Mouse (Mus musculus): Measurements from ENCODE around the gene Srsf2. TPM values are rescaled to one million over a fixed set of nuclear protein-coding genes. Genes with fewer than 3 reads are reported as not detected.

Gene Srsf2
- total and polyA plus RNA-seq, 2 experiments from 2014 or later = 196 to 484 TPM

DNA sequence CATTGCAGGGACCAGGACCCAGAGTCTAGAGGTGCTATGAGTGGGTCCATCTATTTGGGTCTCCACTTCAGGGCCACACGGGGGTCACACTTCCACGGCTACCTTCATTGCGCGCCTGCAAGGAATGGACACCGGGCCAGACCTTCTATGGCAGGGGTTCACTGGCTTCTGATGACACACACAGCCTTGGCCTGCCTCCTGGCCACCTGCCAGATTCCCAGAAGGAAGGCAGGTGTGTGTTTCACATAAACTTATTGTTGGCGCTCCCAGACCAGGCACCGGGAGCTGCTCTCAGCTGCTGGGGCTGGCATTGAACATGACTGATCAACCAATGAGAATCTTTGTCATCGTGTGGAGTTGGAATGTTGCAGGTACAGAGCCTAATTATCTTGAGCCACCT, 25.6 kb upstream of the Srsf2 start:
- Histone ChIP-seq H3K27ac (ENCODE audit: low read depth, low read length) (no peak overlapping the region), H3K4me2 (ENCODE audit: low read depth, low read length, poor library complexity, severe bottlenecking) (no peak overlapping the region), H3K36me3 (ENCODE audit: insufficient read depth, low read length) (peaks cover 15% of the 10 kb centered on the region), H3K9ac (replicated peaks; ENCODE audit: low read length, poor library complexity, severe bottlenecking) (no peak overlapping the region), H3K4me1 (ENCODE audit: insufficient read depth, low read length) (no peaks in the 10 kb centered on the region), H3K9me3 (ENCODE audit: low read length) (no peaks in the 10 kb centered on the region), H3K4me3 (ENCODE audit: low read depth, low read length) (no peak overlapping the region), H3K27me3 (ENCODE audit: insufficient read depth, low read length) (no peaks in the 10 kb centered on the region)
- 89% methylated on average over 8 of the region's 8 CpGs for WGBS
- no peak for TF ChIP-seq CTCF (IDR thresholded peaks at IDR 0.05)
- ATAC-seq (ENCODE audit: low FRiP score) = no peak
- no peak for DNase-seq (ENCODE audit: low spot score)

DNA sequence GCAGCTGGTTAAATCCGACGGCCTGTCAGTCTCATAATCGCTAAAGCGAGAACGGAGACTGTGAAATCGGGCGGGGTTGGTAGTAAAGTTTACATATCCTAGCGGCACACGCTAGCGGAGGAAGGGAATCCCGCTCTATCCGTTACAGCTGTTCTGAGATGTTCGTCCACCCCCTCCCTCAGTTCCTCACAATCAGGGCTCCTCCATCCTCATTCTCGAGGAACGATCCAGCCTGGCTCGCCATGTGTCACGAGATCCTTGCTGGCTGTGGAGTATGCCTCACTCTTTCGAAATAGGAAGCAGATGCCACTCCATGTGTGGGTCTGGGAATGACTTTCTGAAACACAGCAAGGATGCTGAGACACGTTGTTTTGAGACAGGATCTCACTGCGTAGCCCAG, 21.1 kb upstream of the Srsf2 start:
- no peaks in the 10 kb centered on the region for H3K27me3 ChIP-seq (ENCODE audit: insufficient read depth, low read length)
- no peaks in the 10 kb centered on the region for H3K9me3 ChIP-seq (ENCODE audit: low read length)
- WGBS = 93% methylated on average over 20 of the region's 20 CpGs
- no peak overlapping the region for H3K27ac ChIP-seq (ENCODE audit: low read depth, low read length)
- no peak overlapping the region for H3K4me3 ChIP-seq (ENCODE audit: low read depth, low read length)
- H3K36me3 ChIP-seq (ENCODE audit: insufficient read depth, low read length) = peaks cover 33% of the 10 kb centered on the region
- H3K4me1 ChIP-seq (ENCODE audit: insufficient read depth, low read length) = no peaks in the 10 kb centered on the region
- H3K9ac ChIP-seq (replicated peaks; ENCODE audit: low read length, poor library complexity, severe bottlenecking) = no peak overlapping the region
- DNase-seq (ENCODE audit: low spot score) = no peak
- no peak for ATAC-seq (ENCODE audit: low FRiP score)
- no peak overlapping the region for H3K4me2 ChIP-seq (ENCODE audit: low read depth, low read length, poor library complexity, severe bottlenecking)
- TF ChIP-seq CTCF (IDR thresholded peaks at IDR 0.05) = no peak

DNA sequence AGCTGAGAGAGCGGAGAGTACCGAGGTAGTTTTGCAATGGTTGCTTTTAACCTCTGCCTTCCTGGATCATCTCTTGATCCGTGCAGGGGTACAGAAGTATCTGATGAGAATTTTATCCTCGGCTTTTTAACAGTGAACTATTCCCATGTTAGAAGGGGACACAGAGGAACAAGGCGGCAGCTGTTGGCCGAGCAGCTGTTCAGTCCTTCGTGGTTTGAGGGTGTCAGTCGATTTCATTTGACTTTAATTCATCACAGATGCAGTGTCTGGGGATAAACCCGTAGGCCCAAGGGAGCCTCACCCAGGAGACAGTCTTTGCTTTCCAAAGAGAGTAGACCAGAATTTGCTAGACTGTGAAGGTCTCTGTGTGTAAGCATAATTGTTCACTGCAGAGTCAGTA, 18.6 kb upstream of the Srsf2 start:
- H3K36me3 ChIP-seq (ENCODE audit: insufficient read depth, low read length) = peaks cover 43% of the 10 kb centered on the region

DNA sequence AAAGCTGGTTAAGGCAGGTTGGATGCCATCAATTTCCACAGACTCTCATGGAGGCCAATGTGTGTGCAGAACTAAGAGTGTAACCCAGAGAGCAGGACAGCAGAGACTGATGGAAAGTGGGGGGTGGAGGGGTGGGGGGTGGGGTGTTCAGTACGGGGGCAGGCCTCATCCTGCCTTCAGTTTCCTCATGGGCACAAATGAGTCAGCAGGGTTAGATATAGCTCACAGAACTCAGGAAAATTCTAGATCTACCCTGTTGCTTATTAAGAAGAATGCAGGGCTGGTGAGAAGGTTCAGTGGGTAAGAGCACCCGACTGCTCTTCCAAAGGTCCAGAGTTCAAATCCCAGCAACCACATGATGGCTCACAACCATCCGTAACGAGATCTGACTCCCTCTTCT, 16.7 kb upstream of the Srsf2 start:
- WGBS = 92% methylated on average over 4 of the region's 4 CpGs
- no peaks in the 10 kb centered on the region for H3K4me1 ChIP-seq (ENCODE audit: insufficient read depth, low read length)
- H3K4me2 ChIP-seq (ENCODE audit: low read depth, low read length, poor library complexity, severe bottlenecking) = no peak overlapping the region
- ATAC-seq (ENCODE audit: low FRiP score) (no peak), DNase-seq (ENCODE audit: low spot score) (no peak)
- no peaks in the 10 kb centered on the region for H3K9me3 ChIP-seq (ENCODE audit: low read length)
- no peak for TF ChIP-seq CTCF (IDR thresholded peaks at IDR 0.05)
- no peak overlapping the region for H3K27ac ChIP-seq (ENCODE audit: low read depth, low read length)
- H3K36me3 ChIP-seq (ENCODE audit: insufficient read depth, low read length) = peaks cover 59% of the 10 kb centered on the region
- H3K27me3 ChIP-seq (ENCODE audit: insufficient read depth, low read length) = no peaks in the 10 kb centered on the region
- H3K9ac ChIP-seq (replicated peaks; ENCODE audit: low read length, poor library complexity, severe bottlenecking) = no peak overlapping the region
- H3K4me3 ChIP-seq (ENCODE audit: low read depth, low read length) = no peak overlapping the region

More for the DNA sequence above, 18.6 kb upstream of the Srsf2 start:
- H3K27me3 ChIP-seq (ENCODE audit: insufficient read depth, low read length) = no peaks in the 10 kb centered on the region
- H3K9me3 ChIP-seq (ENCODE audit: low read length) = no peaks in the 10 kb centered on the region
- no peaks in the 10 kb centered on the region for H3K4me1 ChIP-seq (ENCODE audit: insufficient read depth, low read length)
- no peak overlapping the region for H3K9ac ChIP-seq (replicated peaks; ENCODE audit: low read length, poor library complexity, severe bottlenecking)
- no peak for DNase-seq (ENCODE audit: low spot score)
- H3K27ac ChIP-seq (ENCODE audit: low read depth, low read length) = no peak overlapping the region
- no peak for TF ChIP-seq CTCF (IDR thresholded peaks at IDR 0.05)
- no peak overlapping the region for H3K4me2 ChIP-seq (ENCODE audit: low read depth, low read length, poor library complexity, severe bottlenecking)
- no peak for ATAC-seq (ENCODE audit: low FRiP score)
- 88% methylated on average over 9 of the region's 9 CpGs for WGBS
- no peak overlapping the region for H3K4me3 ChIP-seq (ENCODE audit: low read depth, low read length)

DNA sequence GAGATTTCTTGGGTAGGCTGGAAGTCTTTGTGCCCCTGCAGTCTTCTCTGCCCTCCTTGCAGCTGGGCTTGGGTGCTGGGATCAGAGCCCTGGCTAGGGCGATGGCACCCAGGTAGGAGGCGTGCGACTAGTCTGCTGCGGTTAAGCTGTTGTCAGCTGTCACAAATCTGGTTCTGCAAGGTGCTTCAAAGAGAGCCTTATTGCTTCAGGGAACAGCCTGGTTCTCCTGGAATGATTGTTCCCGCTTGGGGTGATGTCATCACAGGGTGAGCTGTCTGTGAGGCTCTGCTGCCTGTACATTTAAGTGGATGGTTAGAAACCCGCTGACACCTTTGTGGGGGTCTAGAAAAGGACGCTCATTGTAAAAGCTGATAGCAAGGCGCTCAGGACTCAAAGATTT, 16.3 kb upstream of the Srsf2 start:
- Histone ChIP-seq H3K9me3 (ENCODE audit: low read length) (no peaks in the 10 kb centered on the region), H3K4me2 (ENCODE audit: low read depth, low read length, poor library complexity, severe bottlenecking) (no peak overlapping the region), H3K27ac (ENCODE audit: low read depth, low read length) (no peak overlapping the region; the same call in 1 of the 2 replicates), H3K36me3 (ENCODE audit: insufficient read depth, low read length) (peaks cover 59% of the 10 kb centered on the region), H3K27me3 (ENCODE audit: insufficient read depth, low read length) (no peaks in the 10 kb centered on the region), H3K9ac (replicated peaks; ENCODE audit: low read length, poor library complexity, severe bottlenecking) (no peak overlapping the region), H3K4me3 (ENCODE audit: low read depth, low read length) (no peak overlapping the region), H3K4me1 (ENCODE audit: insufficient read depth, low read length) (no peaks in the 10 kb centered on the region)
- WGBS = 82% methylated on average over 8 of the region's 8 CpGs
- DNase-seq (ENCODE audit: low spot score) (no peak), ATAC-seq (ENCODE audit: low FRiP score) (no peak)
- no peak for TF ChIP-seq CTCF (IDR thresholded peaks at IDR 0.05)

DNA sequence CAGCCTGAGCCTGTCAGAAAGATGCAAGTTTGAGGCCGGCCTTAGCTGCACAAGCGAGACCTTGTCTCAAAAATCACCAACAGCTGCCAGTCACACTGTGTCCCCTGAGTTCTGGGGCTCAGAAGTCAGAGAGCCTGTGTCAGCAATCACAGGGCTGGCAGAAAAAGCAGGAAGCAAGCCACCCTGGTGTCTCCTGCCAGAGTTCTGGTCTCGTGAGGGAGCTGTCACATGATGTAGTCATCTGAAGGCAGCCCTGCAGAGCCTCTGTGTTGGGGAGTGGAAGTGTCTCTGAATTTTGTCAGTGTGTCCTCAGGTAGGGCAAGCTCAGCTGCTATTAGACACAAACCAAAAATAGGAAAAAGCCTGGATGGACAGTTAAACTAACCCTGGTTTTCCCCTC, 15.2 kb upstream of the Srsf2 start:
- no peak overlapping the region for H3K9ac ChIP-seq (replicated peaks; ENCODE audit: low read length, poor library complexity, severe bottlenecking)
- H3K27me3 ChIP-seq (ENCODE audit: insufficient read depth, low read length) = no peaks in the 10 kb centered on the region
- no peaks in the 10 kb centered on the region for H3K4me1 ChIP-seq (ENCODE audit: insufficient read depth, low read length)
- H3K36me3 ChIP-seq (ENCODE audit: insufficient read depth, low read length) = peaks cover 57% of the 10 kb centered on the region
- ATAC-seq (ENCODE audit: low FRiP score) = no peak
- no peak overlapping the region for H3K4me2 ChIP-seq (ENCODE audit: low read depth, low read length, poor library complexity, severe bottlenecking)
- DNase-seq (ENCODE audit: low spot score) = no peak
- no peak overlapping the region for H3K27ac ChIP-seq (ENCODE audit: low read depth, low read length)
- no peaks in the 10 kb centered on the region for H3K9me3 ChIP-seq (ENCODE audit: low read length)
- WGBS = 72% methylated on average over 3 of the region's 3 CpGs
- TF ChIP-seq CTCF (IDR thresholded peaks at IDR 0.05) = no peak
- H3K4me3 ChIP-seq (ENCODE audit: low read depth, low read length) = no peak overlapping the region

All from midbrain, postnatal 0 days (tissue).